Comparison of ENCODE assay signal across 20 mouse cellular contexts in the genomic region with DNA sequence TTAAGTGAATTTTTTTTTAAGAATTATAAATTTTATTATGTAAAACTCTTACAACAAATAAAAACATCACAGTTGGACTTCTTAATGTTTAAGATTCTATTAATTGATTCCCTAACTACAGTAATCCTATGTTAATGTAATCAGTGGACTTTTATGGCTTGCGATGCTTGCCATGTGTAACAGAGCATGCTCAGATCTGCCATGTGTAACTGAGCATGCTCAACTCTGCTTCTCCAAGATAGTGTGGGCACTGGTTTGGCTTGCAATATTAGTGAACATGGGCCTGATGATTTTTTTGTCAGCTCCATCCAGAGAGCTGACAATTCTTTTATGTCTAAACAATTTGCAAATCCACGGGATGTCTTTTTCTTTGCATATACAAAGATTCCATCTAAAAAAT.
DNase-seq lines count a peak whose midpoint lies in the region; ATAC-seq and TF ChIP-seq lines count a peak whose summit lies in the region.
"Had no signal": no experiment of that assay in that cellular context is flagged by ENCODE, and none has a peak within 500 bp of the region (broad histone marks: within the 10 kb centered on the region; RNA-seq: fewer than 3 reads in every experiment).

No protein-coding gene starts in this region.

- TF ChIP-seq CTCF in G1E (IDR thresholded peaks at IDR 0.05; ENCODE audit: low read depth, low read length), result no peak

- DNase-seq in ES-CJ7 (ENCODE audit: low read depth, low spot score), result peak; percentile 96
- DNase-seq in G1E (ENCODE audit: low spot score), result peak; percentile 10
- DNase-seq in R1 (ENCODE audit: low read depth, low spot score), result peak; percentile 95
- DNase-seq in testis, postnatal 10 days (ENCODE audit: low spot score), result no peak
- DNase-seq in cerebellum, adult 9-11 months, result no peak
- no peak for DNase-seq in kidney, postnatal 10 days
- no peak for DNase-seq in kidney, adult 11 months
- DNase-seq: adrenal gland, adult 2 months; adrenal gland, postnatal 10 days; adrenal gland, postnatal 25 days; cerebellum, adult 11 months; cerebellum, adult 18-20 months; cerebellum, adult 8-10 months; cerebellum, postnatal 10 days; cerebellum, postnatal 25 days; forebrain, postnatal 0 days had no signal

- no peaks in the 10 kb centered on the region for H3K27me3 ChIP-seq in G1E (ENCODE audit: insufficient read depth, low read length)
- H3K27me3 ChIP-seq: embryonic facial prominence, embryonic 12.5 days; forebrain, embryonic 13.5 days; forebrain, embryonic 15.5 days had no signal

- peaks cover 2% of the 10 kb centered on the region for H3K9me3 ChIP-seq in G1E (replicated peaks)
- H3K9me3 ChIP-seq: embryonic facial prominence, embryonic 10.5 days; embryonic facial prominence, embryonic 12.5 days; forebrain, embryonic 13.5 days; forebrain, embryonic 15.5 days had no signal

- no peaks in the 10 kb centered on the region for H3K4me1 ChIP-seq in G1E (ENCODE audit: insufficient read depth, low read depth, low read length)
- H3K4me1 ChIP-seq: embryonic facial prominence, embryonic 10.5 days; embryonic facial prominence, embryonic 12.5 days; forebrain, embryonic 13.5 days; forebrain, embryonic 15.5 days had no signal

- peak; percentile 100 for ATAC-seq in G1E (ENCODE audit: extremely low read depth, insufficient number of reproducible peaks, low FRiP score, poor library complexity, severe bottlenecking)
- ATAC-seq: forebrain, embryonic 13.5 days; forebrain, embryonic 15.5 days; forebrain, postnatal 0 days had no signal

- H3K36me3 ChIP-seq in G1E (replicated peaks), result no peaks in the 10 kb centered on the region
- H3K36me3 ChIP-seq: embryonic facial prominence, embryonic 10.5 days; embryonic facial prominence, embryonic 12.5 days; forebrain, embryonic 15.5 days had no signal

- H3K4me3 ChIP-seq in G1E (ENCODE audit: low read depth, low read length), result no peak overlapping the region
- H3K4me3 ChIP-seq: embryonic facial prominence, embryonic 10.5 days; embryonic facial prominence, embryonic 12.5 days; forebrain, embryonic 13.5 days; forebrain, embryonic 15.5 days had no signal

Comparison
In these comparisons a context has a peak if more than half of its experiments do, and no peak if none do; other contexts are left out.
1. DNase-seq: peak in ES-CJ7 (single experiment), G1E (single experiment) and R1 (single experiment); none in testis, postnatal 10 days (single experiment), cerebellum, adult 9-11 months (single experiment), kidney, postnatal 10 days (single experiment) and kidney, adult 11 months (single experiment).